Mouse (Mus musculus): ENCODE results near the gene Pcsk2.
A peak's percentile ranks its signal among the peaks of the same experiment; 100 is the strongest.

Pcsk2 gene

GRCm38 (mm10) chr2:143739475-143740226 lies 193.7 kb downstream of the Pcsk2 start:
- no peak for DNase-seq

- no peak for DNase-seq
Observed at GRCm38 (mm10) chr2:143742436-143742835, 196.5 kb downstream of the Pcsk2 start.

- no peak for DNase-seq
Observed at GRCm38 (mm10) chr2:143743081-143743480, 197.1 kb downstream of the Pcsk2 start.

GRCm38 (mm10) chr2:143752051-143752788 lies 206.3 kb downstream of the Pcsk2 start:
- no peak for DNase-seq

- DNase-seq: peak; percentile 63
Observed at GRCm38 (mm10) chr2:143776448-143776847, 230.5 kb downstream of the Pcsk2 start.

- no peak for DNase-seq
Observed at GRCm38 (mm10) chr2:143780310-143780709, 234.4 kb downstream of the Pcsk2 start.

- DNase-seq: no peak
Observed at GRCm38 (mm10) chr2:143789911-143790310, 244.0 kb downstream of the Pcsk2 start.

- no peak for DNase-seq
Observed at GRCm38 (mm10) chr2:143795858-143796257, 249.9 kb downstream of the Pcsk2 start.

GRCm38 (mm10) chr2:143796335-143797013 lies 250.5 kb downstream of the Pcsk2 start:
- DNase-seq: no peak

- DNase-seq: no peak
Observed at GRCm38 (mm10) chr2:143801097-143801496, 255.1 kb downstream of the Pcsk2 start.

- DNase-seq: no peak
Observed at GRCm38 (mm10) chr2:143806140-143806923, 260.4 kb downstream of the Pcsk2 start.

GRCm38 (mm10) chr2:143806924-143807664 lies 261.1 kb downstream of the Pcsk2 start:
- no peak for DNase-seq

GRCm38 (mm10) chr2:143808789-143809188 lies 262.8 kb downstream of the Pcsk2 start:
- DNase-seq: no peak

- no peak for DNase-seq
Observed at GRCm38 (mm10) chr2:143812262-143812661, 266.3 kb downstream of the Pcsk2 start.

GRCm38 (mm10) chr2:143813461-143813860 lies 267.5 kb downstream of the Pcsk2 start:
- DNase-seq: no peak

GRCm38 (mm10) chr2:143831645-143832044 lies 285.7 kb downstream of the Pcsk2 start:
- no peak for DNase-seq

- DNase-seq: no peak
Observed at GRCm38 (mm10) chr2:143832721-143833120, 286.8 kb downstream of the Pcsk2 start.

- DNase-seq: no peak
Observed at GRCm38 (mm10) chr2:143834082-143834481, 288.1 kb downstream of the Pcsk2 start.

- DNase-seq: no peak
Observed at GRCm38 (mm10) chr2:143835820-143836219, 289.9 kb downstream of the Pcsk2 start.

- peak; percentile 93 for DNase-seq
Observed at GRCm38 (mm10) chr2:143837291-143837701, 291.3 kb downstream of the Pcsk2 start.

- no peak for DNase-seq
Observed at GRCm38 (mm10) chr2:143838698-143839097, 292.7 kb downstream of the Pcsk2 start.

GRCm38 (mm10) chr2:143839458-143839857 lies 293.5 kb downstream of the Pcsk2 start:
- no peak for DNase-seq
